Comparison of ENCODE assay signal across 13 mouse cellular contexts in the genomic region with DNA sequence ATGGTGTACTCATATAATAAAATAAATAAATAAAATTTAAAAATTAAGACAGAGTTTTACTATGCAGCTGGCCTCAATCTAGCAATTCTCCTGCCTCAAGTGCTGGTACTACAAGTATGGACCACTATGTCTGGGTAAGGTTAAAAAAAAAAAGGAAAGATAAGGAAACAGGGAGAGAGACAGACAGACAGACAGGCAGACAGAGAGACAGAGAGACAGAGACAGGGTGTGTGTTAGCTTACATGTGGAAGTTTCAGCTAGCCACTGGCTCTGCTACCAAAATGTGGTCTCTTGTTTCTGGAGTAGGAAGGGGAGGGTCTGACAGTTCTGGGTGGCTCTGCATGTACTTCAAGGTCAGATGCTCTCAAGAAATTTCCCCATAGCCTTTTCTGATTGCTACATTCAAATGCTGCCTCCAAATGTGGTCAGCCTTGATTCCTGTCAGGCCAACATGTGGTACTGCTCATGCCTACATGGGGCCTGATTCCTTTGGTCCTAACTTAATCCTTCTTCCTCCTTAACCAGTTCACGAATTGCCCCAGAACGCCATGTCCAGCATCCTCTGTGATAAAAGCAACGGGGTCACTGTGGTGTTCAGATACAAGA.
DNase-seq lines count a peak whose midpoint lies in the region; ATAC-seq and TF ChIP-seq lines count a peak whose summit lies in the region.
"Had no signal": no experiment of that assay in that cellular context is flagged by ENCODE, and none has a peak within 500 bp of the region (broad histone marks: within the 10 kb centered on the region; RNA-seq: fewer than 3 reads in every experiment).

No protein-coding gene starts in this region.

- no peak for TF ChIP-seq CTCF in bone marrow macrophage, adult 2 months (IDR thresholded peaks at IDR 0.05; ENCODE audit: low read depth, low read length)

- no peaks in the 10 kb centered on the region for H3K36me3 ChIP-seq in heart, embryonic 12.5 days
- H3K36me3 ChIP-seq: limb, embryonic 13.5 days; neural tube, embryonic 12.5 days had no signal

- no peak overlapping the region for H3K4me3 ChIP-seq in heart, embryonic 12.5 days
- no peak overlapping the region for H3K4me3 ChIP-seq in bone marrow macrophage, adult 2 months (ENCODE audit: insufficient read depth, low read length)
- H3K4me3 ChIP-seq: limb, embryonic 13.5 days; neural tube, embryonic 12.5 days had no signal

- ATAC-seq in heart, embryonic 12.5 days (ENCODE audit: insufficient number of reproducible peaks, low FRiP score), result no peak
- ATAC-seq in megakaryocyte, adult 5-6 weeks (ENCODE audit: poor library complexity, severe bottlenecking), result peak; percentile 41

- WGBS in heart, embryonic 12.5 days, result 28% methylated on average over 3 of the region's 3 CpGs

- H3K9ac ChIP-seq in heart, embryonic 12.5 days, result no peak overlapping the region
- H3K9ac ChIP-seq: limb, embryonic 13.5 days; neural tube, embryonic 12.5 days had no signal

- H3K27me3 ChIP-seq in heart, embryonic 12.5 days (replicated peaks), result no peaks in the 10 kb centered on the region
- H3K27me3 ChIP-seq: limb, embryonic 13.5 days; neural tube, embryonic 12.5 days had no signal

- H3K4me2 ChIP-seq in heart, embryonic 12.5 days, result peak overlapping the region; percentile 11; the same call in 1 of the 2 replicates
- H3K4me2 ChIP-seq: limb, embryonic 13.5 days; midbrain, embryonic 11.5 days; neural tube, embryonic 12.5 days had no signal

- H3K4me1 ChIP-seq in heart, embryonic 12.5 days (replicated peaks), result peaks cover 56% of the 10 kb centered on the region
- peaks cover 58% of the 10 kb centered on the region for H3K4me1 ChIP-seq in bone marrow macrophage, adult 2 months (ENCODE audit: control insufficient read depth, insufficient read depth, low read length)

- no peak for DNase-seq in heart, postnatal 36 days
- peak; percentile 66 for DNase-seq in A20 (ENCODE audit: low read depth, low spot score)
- no peak for DNase-seq in gastrocnemius, adult 8-10 months (ENCODE audit: low spot score in 2 of 2)
- no peak for DNase-seq in kidney, adult 18-20 months
- no peak for DNase-seq in kidney, postnatal 36 days
- DNase-seq: cerebellum, postnatal 14 days had no signal

- no peak for TF ChIP-seq POLR2A in bone marrow macrophage, adult 2 months (IDR thresholded peaks at IDR 0.05; ENCODE audit: borderline replicate concordance, low read depth, low read length)

- no peaks in the 10 kb centered on the region for H3K9me3 ChIP-seq in heart, embryonic 12.5 days (replicated peaks)
- H3K9me3 ChIP-seq: limb, embryonic 13.5 days; neural tube, embryonic 12.5 days had no signal

- peak overlapping the region; percentile 73 for H3K27ac ChIP-seq in heart, embryonic 12.5 days (ENCODE audit: poor library complexity, severe bottlenecking)
- peak overlapping the region; percentile 72 for H3K27ac ChIP-seq in bone marrow macrophage, adult 2 months (ENCODE audit: insufficient read depth, low read depth, low read length)
- H3K27ac ChIP-seq: kidney, postnatal 0 days; limb, embryonic 13.5 days; neural tube, embryonic 12.5 days had no signal

- intact Hi-C loops in heart, postnatal 36 days (cut with DNase I), result no loop called here
